14 mouse cellular contexts compared by ENCODE assay signal in genomic region chr10:116440946-116441345, GRCm38 (mm10). TPM values are rescaled to one million over a fixed set of nuclear protein-coding genes. Genes with fewer than 3 reads are reported as not detected.
"Had no signal": no experiment of that assay in that cellular context is flagged by ENCODE, and none has a peak within 500 bp of the region (broad histone marks: within the 10 kb centered on the region; RNA-seq: fewer than 3 reads in every experiment).

No protein-coding gene starts in this region.

- H3K9me3 ChIP-seq: stomach, embryonic 15.5 days had no signal

- H3K27ac ChIP-seq: kidney, postnatal 0 days; layer of hippocampus, adult 2 months; liver, embryonic 13.5 days; stomach, embryonic 15.5 days had no signal

- H3K4me2 ChIP-seq: liver, embryonic 13.5 days; midbrain, embryonic 11.5 days; stomach, embryonic 15.5 days had no signal

- H3K4me1 ChIP-seq: liver, embryonic 13.5 days; stomach, embryonic 15.5 days had no signal

- H3K36me3 ChIP-seq: liver, embryonic 13.5 days; stomach, embryonic 15.5 days had no signal

- H3K4me3 ChIP-seq: layer of hippocampus, adult 2 months; liver, embryonic 13.5 days; stomach, embryonic 15.5 days had no signal

- DNase-seq: kidney, postnatal 25 days; layer of hippocampus, adult 9-11 months; liver, embryonic 13.5 days; lung, adult 2 months; lung, postnatal 14 days; lung, postnatal 4 days; midbrain, embryonic 14.5 days; spleen, adult 18-20 months; thymus, postnatal 25 days had no signal

- H3K9ac ChIP-seq: liver, embryonic 13.5 days; stomach, embryonic 15.5 days had no signal

- H3K27me3 ChIP-seq: liver, embryonic 13.5 days; stomach, embryonic 15.5 days had no signal

RNA-seq across cellular contexts. Expression of gene Kcnmb4, which starts 32.7 kb away (rescaled TPM):
- total RNA-seq: megakaryocyte-erythroid progenitor cell, adult 5-6 weeks had no signal
